Mouse (Mus musculus) liver, embryonic 14.5 days (tissue): Measurements from ENCODE around the gene Fbxo31. TPM values are rescaled to one million over a fixed set of nuclear protein-coding genes. Genes with fewer than 3 reads are reported as not detected.

Experiments
- ATAC-seq: fragments of 200-750 bp; cut with Nextera tagmentation; 2 replicates; pipeline ENCODE4 v1.8.0; 2017; ENCODE audit warnings: moderate number of reproducible peaks, mild to moderate bottlenecking, moderate library complexity; ENCODE audit not compliant: insufficient read depth
- DNase-seq, 3 experiments: peaks; one replicate each; pipeline ENCODE4 v3.0.0-alpha.2; 2012 to 2013; ENCODE audit warnings: low read depth in 3 of 3, low spot score in 3 of 3
- H3K27ac ChIP-seq: fragments of 300-500 bp; sonication (generic); 2 replicates; pipeline ENCODE4 v1.5.1; 2014; ENCODE audit warnings: moderate library complexity, mild to moderate bottlenecking, control low read depth, inconsistent platforms
- H3K27me3 ChIP-seq: fragments of 300-500 bp; sonication (generic); 2 replicates; pipeline ENCODE4 v1.6.1; 2014; ENCODE audit warnings: mild to moderate bottlenecking, low read length, moderate library complexity; ENCODE audit not compliant: control insufficient read depth, insufficient read depth
- H3K36me3 ChIP-seq: fragments of 300-500 bp; sonication (generic); replicated peaks from 2 replicates; pipeline ENCODE4 v1.6.1; 2014; ENCODE audit warnings: low read depth; ENCODE audit not compliant: control insufficient read depth, insufficient read depth
- H3K4me1 ChIP-seq, 2 experiments: fragments of 200-500 bp in 1 of 2; fragments of 300-500 bp in 1 of 2; sonication (generic) in 1 of 2; replicated peaks; 2 replicates each; pipeline ENCODE4 v1.6.1; 2012 to 2014; ENCODE audit warnings: antibody characterized with exemption in 1 of 2, inconsistent platforms in 1 of 2, low read length in 1 of 2; ENCODE audit not compliant: control insufficient read depth in 2 of 2, insufficient read depth in 2 of 2
- H3K4me2 ChIP-seq: fragments of 300-500 bp; sonication (generic); 2 replicates; pipeline ENCODE4 v1.6.1; 2014; ENCODE audit warnings: low read depth, mild to moderate bottlenecking, control low read depth, moderate library complexity
- H3K4me3 ChIP-seq, 2 experiments: fragments of 200-500 bp in 1 of 2; fragments of 300-500 bp in 1 of 2; sonication (generic) in 1 of 2; 2 replicates each; pipeline ENCODE4 v1.5.1; 2012 to 2014; ENCODE audit warnings: low read depth in 2 of 2, low read length in 2 of 2, mild to moderate bottlenecking in 2 of 2, control low read depth in 1 of 2, inconsistent platforms in 1 of 2, moderate library complexity in 1 of 2; ENCODE audit not compliant: insufficient read depth in 1 of 2
- H3K9ac ChIP-seq: fragments of 300-500 bp; sonication (generic); replicated peaks from 2 replicates; pipeline ENCODE4 v1.6.1; 2014; ENCODE audit warnings: mild to moderate bottlenecking, control low read depth, moderate library complexity
- H3K9me3 ChIP-seq: fragments of 300-500 bp; sonication (generic); 2 replicates; pipeline ENCODE4 v1.6.1; 2016; ENCODE audit warnings: low read length, mixed read lengths; ENCODE audit not compliant: control insufficient read depth
- CTCF ChIP-seq: IDR thresholded peaks from 2 replicates; pipeline ENCODE4 v1.5.1; 2016; ENCODE audit warnings: antibody characterized with exemption, low read depth, control low read depth
- EP300 ChIP-seq: IDR thresholded peaks from 2 replicates; pipeline ENCODE4 v1.6.1; 2016; ENCODE audit warnings: antibody characterized with exemption, low read depth
- WGBS: fragments of 180-500 bp; shearing (Covaris S2); extraction: QIAGEN DNeasy Blood & Tissue Kit; methylation state at CpG from one replicate; pipeline ENCODE4 v1.1.7; 2014; ENCODE audit not compliant: insufficient replicate concordance; 5-methylcytosine and 5-hydroxymethylcytosine counted together
- polyA plus RNA-seq, 2 experiments: library from polyadenylated mRNA; depleted of rRNA in 1 of 2; stranded (reverse) in 1 of 2; unstranded in 1 of 2; fragments of >200 nt; fragmentation: Nextera tagmentation in 1 of 2; extraction: Ambion mirVana in 1 of 2; gene quantifications; 2 replicates each; pipeline versions ENCODE4 v1.2.1 to v1.2.3; 2012 to 2014

Fbxo31 gene
- polyA plus RNA-seq, 2 experiments: 5.8 to 6.6 TPM

GRCm38 (mm10) chr8:121544936-121545335 is 33.7 kb downstream of the Fbxo31 start:
- WGBS: 40% methylated on average over 11 of the region's 11 CpGs
- TF ChIP-seq CTCF: no peak
- TF ChIP-seq EP300: no peak
- H3K27ac ChIP-seq: no peak overlapping the region
- no peaks in the 10 kb centered on the region for H3K27me3 ChIP-seq
- no peaks in the 10 kb centered on the region for H3K9me3 ChIP-seq
- H3K9ac ChIP-seq: no peak overlapping the region
- ATAC-seq (no peak), DNase-seq (no peak)
- no peak overlapping the region for H3K4me3 ChIP-seq
- no peaks in the 10 kb centered on the region for H3K4me1 ChIP-seq
- no peaks in the 10 kb centered on the region for H3K36me3 ChIP-seq
- no peak overlapping the region for H3K4me2 ChIP-seq

GRCm38 (mm10) chr8:121544276-121544785 is 34.3 kb downstream of the Fbxo31 start, which contains the start of gene 1700018B08Rik:
Gene 1700018B08Rik, minus strand, starts transcription at chr8:121544320.
- Histone ChIP-seq H3K36me3 (no peaks in the 10 kb centered on the region), H3K4me1 (no peaks in the 10 kb centered on the region), H3K9me3 (no peaks in the 10 kb centered on the region), H3K4me2 (no peak within 1 kb of the TSS), H3K27me3 (no peaks in the 10 kb centered on the region), H3K27ac (no peak within 1 kb of the TSS), H3K9ac (no peak within 1 kb of the TSS), H3K4me3 (no peak within 1 kb of the TSS)
- DNase-seq (no peak), ATAC-seq (no peak)
- TF ChIP-seq EP300 (no peak), CTCF (no peak)
- 68% methylated on average over 12 of the region's 12 CpGs for WGBS

- TF ChIP-seq CTCF (no peak), EP300 (no peak)
- Histone ChIP-seq H3K36me3 (no peaks in the 10 kb centered on the region), H3K4me1 (no peaks in the 10 kb centered on the region), H3K4me3 (no peak overlapping the region), H3K27me3 (no peaks in the 10 kb centered on the region), H3K9me3 (no peaks in the 10 kb centered on the region), H3K9ac (no peak overlapping the region), H3K27ac (no peak overlapping the region), H3K4me2 (no peak overlapping the region)
- WGBS: 50% methylated on average over 13 of the region's 13 CpGs
- no peak for ATAC-seq
- DNase-seq: no peak
These were observed 35.7 kb downstream of the Fbxo31 start for GRCm38 (mm10) chr8:121542901-121543300.

- 61% methylated on average over 19 of the region's 19 CpGs for WGBS
- Histone ChIP-seq H3K36me3 (no peaks in the 10 kb centered on the region), H3K4me2 (no peak overlapping the region), H3K9me3 (no peaks in the 10 kb centered on the region), H3K9ac (no peak overlapping the region), H3K27me3 (no peaks in the 10 kb centered on the region), H3K4me3 (no peak overlapping the region), H3K27ac (no peak overlapping the region), H3K4me1 (no peaks in the 10 kb centered on the region)
- TF ChIP-seq EP300: no peak
- no peak for TF ChIP-seq CTCF
- DNase-seq (no peak), ATAC-seq (no peak)
These were observed 36.7 kb downstream of the Fbxo31 start for GRCm38 (mm10) chr8:121541862-121542261.

DNA sequence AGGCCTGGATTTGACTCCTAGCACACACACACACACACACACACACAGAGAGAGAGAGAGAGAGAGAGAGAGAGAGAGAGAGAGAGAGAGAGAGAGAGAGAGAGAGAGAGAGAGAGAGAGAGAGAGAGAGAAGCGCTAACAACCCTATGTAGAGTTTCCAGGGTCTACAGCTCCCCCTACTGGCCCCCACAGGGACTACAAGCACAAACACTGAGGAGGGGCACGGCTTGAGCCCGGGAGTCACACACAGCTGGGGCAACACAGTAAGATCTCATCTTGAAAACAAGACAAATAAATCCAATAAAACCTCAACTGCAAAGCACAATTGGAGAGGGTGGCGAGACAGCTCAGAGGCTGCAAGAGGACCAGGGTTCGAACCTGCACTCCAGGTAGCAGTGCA is 46.2 kb downstream of the Fbxo31 start:
- Histone ChIP-seq H3K4me1 (no peaks in the 10 kb centered on the region), H3K9ac (no peak overlapping the region), H3K9me3 (no peaks in the 10 kb centered on the region), H3K36me3 (no peaks in the 10 kb centered on the region), H3K4me2 (no peak overlapping the region), H3K27me3 (no peaks in the 10 kb centered on the region), H3K4me3 (no peak overlapping the region), H3K27ac (no peak overlapping the region)
- 38% methylated on average over 5 of the region's 5 CpGs for WGBS
- TF ChIP-seq CTCF: peak; percentile 81
- TF ChIP-seq EP300: no peak
- no peak for DNase-seq
- no peak for ATAC-seq
